Mouse (Mus musculus) spleen, postnatal 0 days (tissue): ENCODE measurements around the gene Olfr625-ps1. TPM values are rescaled to one million over a fixed set of nuclear protein-coding genes. Genes with fewer than 3 reads are reported as not detected.

ENCODE experiments used
- polyA plus RNA-seq: library from polyadenylated mRNA; unstranded; fragments of >200 nt; fragmentation: Nextera tagmentation; extraction: Ambion mirVana; gene quantifications from 2 replicates; pipeline ENCODE4 v1.2.1, GENCODE M21; 2015

The Olfr625-ps1 gene
- polyA plus RNA-seq, result not detected in 2 replicates

GRCm38 (mm10) chr7:103682420-103682819, at the start of gene Olfr625-ps1:
Olfr625-ps1 (plus strand) TSS chr7:103682720.

GRCm38 (mm10) chr7:103642602-103643001, 39.9 kb upstream of the Olfr625-ps1 start, which contains the start of gene Olfr622:
Olfr622 (minus strand) TSS chr7:103642702.

GRCm38 (mm10) chr7:103663598-103663997, 18.9 kb upstream of the Olfr625-ps1 start, which contains the start of gene Olfr623:
Olfr623 (minus strand) TSS chr7:103663698.

GRCm38 (mm10) chr7:103671091-103671490, 11.4 kb upstream of the Olfr625-ps1 start, which contains the start of gene Olfr624:
Olfr624 (minus strand) TSS chr7:103671191.

GRCm38 (mm10) chr7:103714371-103714770, 31.9 kb downstream of the Olfr625-ps1 start, which contains the start of gene Olfr243:
Olfr243 (plus strand) TSS chr7:103714671.

GRCm38 (mm10) chr7:103730074-103730473, 47.6 kb downstream of the Olfr625-ps1 start, which contains the start of gene Olfr628:
Olfr628 (plus strand) TSS chr7:103730374.

Other genes with a start within 250 kb of the Olfr625-ps1 start
- gene Olfr605, start 237.3 kb upstream of the Olfr625-ps1 start, polyA plus RNA-seq, result not detected in 2 replicates
- gene Olfr606, start 233.7 kb upstream of the Olfr625-ps1 start, polyA plus RNA-seq, result not detected in 2 replicates
- not detected in 2 replicates for gene Olfr607, start 218.6 kb upstream of the Olfr625-ps1 start, polyA plus RNA-seq
- gene Olfr608, start 212.8 kb upstream of the Olfr625-ps1 start, polyA plus RNA-seq, result not detected in 2 replicates
- gene Olfr609, start 184.7 kb upstream of the Olfr625-ps1 start, polyA plus RNA-seq, result not detected in 2 replicates
- gene Olfr610, start 170.6 kb upstream of the Olfr625-ps1 start, polyA plus RNA-seq, result not detected in 2 replicates
- gene Olfr611, start 161.9 kb upstream of the Olfr625-ps1 start, polyA plus RNA-seq, result not detected in 2 replicates
- not detected in 2 replicates for gene Olfr612, start 140.0 kb upstream of the Olfr625-ps1 start, polyA plus RNA-seq
- gene Olfr613, start 134.6 kb upstream of the Olfr625-ps1 start, polyA plus RNA-seq, result not detected in 2 replicates
- not detected in 2 replicates for gene Olfr615, start 126.6 kb upstream of the Olfr625-ps1 start, polyA plus RNA-seq
- gene Olfr616, start 113.6 kb upstream of the Olfr625-ps1 start, polyA plus RNA-seq, result not detected in 2 replicates
- gene Olfr617, start 109.7 kb upstream of the Olfr625-ps1 start, polyA plus RNA-seq, result not detected in 2 replicates
- gene Olfr618, start 92.6 kb upstream of the Olfr625-ps1 start, polyA plus RNA-seq, result not detected in 2 replicates
- not detected in 2 replicates for gene Olfr619, start 82.1 kb upstream of the Olfr625-ps1 start, polyA plus RNA-seq
- gene Olfr620, start 70.2 kb upstream of the Olfr625-ps1 start, polyA plus RNA-seq, result not detected in 2 replicates
- not detected in 2 replicates for gene Olfr622, start 40.0 kb upstream of the Olfr625-ps1 start, polyA plus RNA-seq
- gene Olfr623, start 19.0 kb upstream of the Olfr625-ps1 start, polyA plus RNA-seq, result not detected in 2 replicates
- 0.02 and 0.08 TPM in 2 replicates for gene Olfr624, start 11.5 kb upstream of the Olfr625-ps1 start, polyA plus RNA-seq
- not detected in 2 replicates for gene Olfr243, start 32.0 kb downstream of the Olfr625-ps1 start, polyA plus RNA-seq
- gene Olfr628, start 47.7 kb downstream of the Olfr625-ps1 start, polyA plus RNA-seq, result not detected in 2 replicates
- gene Olfr629, start 62.2 kb downstream of the Olfr625-ps1 start, polyA plus RNA-seq, result 0.14 and 0.19 TPM in 2 replicates
- gene Olfr630, start 74.6 kb downstream of the Olfr625-ps1 start, polyA plus RNA-seq, result not detected in 2 replicates
- gene Olfr69, start 88.9 kb downstream of the Olfr625-ps1 start, polyA plus RNA-seq, result 0.05 TPM in 1 of 2 replicates, not detected in the other
- 0.02 TPM in 1 of 2 replicates, not detected in the other for gene Olfr68, start 97.0 kb downstream of the Olfr625-ps1 start, polyA plus RNA-seq
- not detected in 2 replicates for gene Olfr67, start 109.1 kb downstream of the Olfr625-ps1 start, polyA plus RNA-seq
- gene Hbb-bt, start 131.3 kb downstream of the Olfr625-ps1 start, polyA plus RNA-seq, result 27,857 and 31,285 TPM in 2 replicates
- gene Hbb-bs, start 145.4 kb downstream of the Olfr625-ps1 start, polyA plus RNA-seq, result 96,477 and 101,005 TPM in 2 replicates
- not detected in 2 replicates for gene Hbb-bh2, start 157.8 kb downstream of the Olfr625-ps1 start, polyA plus RNA-seq
- gene Hbb-bh1, start 160.4 kb downstream of the Olfr625-ps1 start, polyA plus RNA-seq, result 1.3 and 1.9 TPM in 2 replicates
- gene Hbb-y, start 170.5 kb downstream of the Olfr625-ps1 start, polyA plus RNA-seq, result 2.9 and 3.0 TPM in 2 replicates
- gene Olfr66, start 203.5 kb downstream of the Olfr625-ps1 start, polyA plus RNA-seq, result not detected in 2 replicates
- gene Olfr64, start 211.8 kb downstream of the Olfr625-ps1 start, polyA plus RNA-seq, result 0.02 TPM in 1 of 2 replicates, not detected in the other
- not detected in 2 replicates for gene Olfr65, start 220.8 kb downstream of the Olfr625-ps1 start, polyA plus RNA-seq
- gene Olfr631, start 246.1 kb downstream of the Olfr625-ps1 start, polyA plus RNA-seq, result not detected in 2 replicates